Mouse (Mus musculus) brain, embryonic 18.5 days (tissue): ENCODE data around the gene Myo1e.
"Not testable (repeated sequence)": the region's sequence is repeated elsewhere in the genome, so short reads cannot be mapped to it uniquely, and the experiment has no call there.

ENCODE experiments used
- DNase-seq: peaks from one replicate; pipeline ENCODE4 v3.0.0-alpha.2; 2012; ENCODE audit warnings: low read depth, low spot score

Gene Myo1e

GRCm38 (mm10) chr9:70249881-70250681 is 42.9 kb downstream of the Myo1e start:
- DNase-seq, result no peak

- DNase-seq, result no peak
Observed at GRCm38 (mm10) chr9:70251441-70251985, 44.4 kb downstream of the Myo1e start.

- DNase-seq, result no peak
Observed at GRCm38 (mm10) chr9:70253016-70253415, 45.9 kb downstream of the Myo1e start.

GRCm38 (mm10) chr9:70255005-70255404 is 47.9 kb downstream of the Myo1e start:
- DNase-seq, result no peak

DNA sequence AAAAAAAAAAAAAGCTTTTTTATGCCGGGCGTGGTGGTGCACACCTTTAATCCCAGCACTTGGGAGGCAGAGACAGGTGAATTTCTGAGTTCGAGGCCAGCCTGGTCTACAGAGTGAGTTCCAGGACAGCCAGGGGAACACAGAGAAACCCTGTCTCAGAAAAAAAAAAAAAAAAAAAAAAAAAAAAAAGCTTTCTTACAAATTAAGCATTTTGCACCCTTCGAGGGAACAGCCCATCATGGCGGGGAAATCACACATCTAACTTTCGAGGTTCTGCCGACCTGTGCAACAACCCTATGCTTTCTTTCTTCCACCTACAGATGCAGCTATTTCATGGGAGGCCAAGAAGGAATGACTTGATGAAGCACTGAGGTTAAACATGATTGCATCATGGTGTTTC is 48.9 kb downstream of the Myo1e start:
- DNase-seq, result not testable (repeated sequence)

DNA sequence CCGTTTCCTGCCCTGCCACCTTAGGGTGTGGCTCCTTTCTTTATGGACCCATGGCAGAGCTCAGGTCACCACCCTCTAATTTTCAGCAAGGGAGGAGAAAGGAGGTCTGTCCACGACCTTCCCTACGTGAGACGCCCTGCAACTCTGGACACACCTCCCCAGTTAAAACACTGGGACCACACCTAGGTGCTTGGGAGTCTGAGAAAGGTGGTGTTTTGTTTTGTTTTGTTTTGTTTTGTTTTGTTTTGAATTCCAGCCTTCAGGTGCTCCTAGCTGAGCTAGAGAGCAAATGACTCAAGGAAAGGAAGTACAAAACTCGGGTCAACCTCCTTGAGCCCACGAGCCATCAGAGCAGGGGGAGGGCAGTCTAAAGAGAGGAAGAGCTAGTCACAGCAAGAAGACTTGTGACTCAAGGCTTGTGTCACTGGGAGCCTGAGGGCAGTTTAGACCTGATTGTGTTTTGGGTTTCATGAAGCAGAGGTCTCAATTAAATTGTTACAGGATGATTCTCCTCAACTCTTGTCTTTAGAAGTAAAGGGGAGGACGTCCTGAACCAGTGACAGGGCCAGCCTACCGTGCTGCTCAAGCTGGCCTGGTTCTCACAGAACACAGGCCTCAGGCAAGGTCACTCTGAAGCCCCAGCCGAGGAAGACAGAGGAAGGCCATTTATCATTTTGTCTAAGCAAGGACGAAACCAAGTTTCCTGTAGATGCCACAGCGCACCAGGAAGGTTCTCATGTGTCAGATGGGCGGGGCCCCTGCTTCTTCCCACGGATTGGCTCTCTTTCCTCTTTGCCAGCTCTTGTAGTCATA is 50.3 kb downstream of the Myo1e start:
- no peak for DNase-seq

DNA sequence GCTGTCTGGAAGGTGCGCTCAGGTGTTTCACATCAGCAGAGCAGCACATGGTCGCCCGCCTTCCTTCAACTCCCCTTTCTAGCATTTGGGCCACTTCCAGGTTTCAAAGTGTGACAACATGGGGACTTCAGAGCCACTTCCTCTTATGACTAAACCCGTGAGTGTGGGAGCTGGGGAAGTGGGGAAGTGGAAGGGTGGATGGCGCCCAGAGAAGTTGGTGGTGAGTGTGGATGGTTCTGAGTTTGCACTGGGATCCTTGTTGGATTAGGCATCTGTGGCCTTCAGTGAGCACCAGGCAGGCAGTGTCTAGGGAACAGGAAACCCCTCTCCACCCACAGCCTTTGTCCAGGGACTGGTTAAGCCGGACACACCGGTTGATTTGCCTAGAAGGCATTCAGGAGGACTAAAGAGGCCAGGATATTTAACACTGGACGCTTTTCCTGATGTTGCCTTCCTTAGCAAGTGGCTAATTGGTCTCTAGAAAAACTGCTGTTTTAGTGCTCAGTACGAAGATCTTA is 53.2 kb downstream of the Myo1e start:
- DNase-seq, result no peak

DNA sequence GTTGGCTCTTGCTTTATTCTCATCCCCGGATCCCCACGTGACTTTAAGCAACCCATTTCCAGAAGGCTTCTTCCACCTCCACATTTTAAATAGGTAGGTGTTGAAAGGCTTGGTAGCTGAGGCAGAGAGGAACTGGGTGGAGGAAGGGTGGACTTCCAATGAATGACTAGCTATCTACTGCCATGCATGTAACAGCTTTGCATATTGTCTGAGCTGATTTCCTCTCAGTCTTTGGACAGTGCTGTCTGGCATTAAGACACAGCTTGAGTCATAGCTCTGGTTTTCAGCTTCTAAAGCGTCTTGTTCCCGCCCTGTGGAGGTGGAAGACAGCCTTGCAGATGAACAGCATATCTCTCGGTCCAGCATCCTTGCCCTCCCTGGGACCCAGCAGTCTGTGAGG is 54.5 kb downstream of the Myo1e start:
- DNase-seq, result no peak

DNA sequence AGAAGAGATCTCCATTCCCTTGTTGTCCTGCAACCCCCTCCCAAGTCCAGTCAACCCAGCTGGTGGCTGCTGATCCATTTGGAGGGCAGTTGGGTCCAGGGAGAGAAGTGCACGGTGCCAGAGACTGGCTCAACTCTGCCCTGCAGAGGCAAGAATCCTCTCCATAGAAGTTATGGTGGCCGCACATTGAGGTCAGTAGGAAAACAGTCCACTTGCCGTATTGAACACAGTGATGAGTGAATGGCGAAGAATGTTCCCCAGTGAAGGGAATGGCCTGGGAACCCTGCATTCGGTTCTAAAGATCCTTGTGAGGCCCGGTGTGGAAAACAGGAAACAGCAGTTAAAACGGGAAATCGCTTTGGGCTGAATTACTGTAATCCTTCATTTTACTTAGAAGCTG is 56.0 kb downstream of the Myo1e start:
- DNase-seq, result no peak

DNA sequence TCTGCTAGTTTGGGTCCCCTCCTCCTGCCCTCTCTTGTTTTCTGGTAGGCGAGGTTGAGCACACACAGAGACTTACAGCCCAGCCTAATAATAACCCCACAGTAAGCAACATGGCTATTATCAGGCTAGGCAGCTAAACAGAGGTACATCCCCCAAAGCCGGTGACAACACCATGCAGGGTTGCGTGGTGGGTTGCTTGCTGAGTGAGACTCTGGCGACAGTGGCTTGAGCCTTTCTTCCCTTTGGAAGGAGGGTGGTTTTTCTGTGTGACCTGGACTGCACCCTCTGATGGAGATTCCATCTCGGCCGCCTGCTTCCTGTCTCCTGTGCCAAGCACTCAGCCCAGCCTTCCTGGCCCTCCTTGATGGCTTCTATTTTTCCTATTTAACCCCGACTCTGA is 56.6 kb downstream of the Myo1e start:
- no peak for DNase-seq

DNA sequence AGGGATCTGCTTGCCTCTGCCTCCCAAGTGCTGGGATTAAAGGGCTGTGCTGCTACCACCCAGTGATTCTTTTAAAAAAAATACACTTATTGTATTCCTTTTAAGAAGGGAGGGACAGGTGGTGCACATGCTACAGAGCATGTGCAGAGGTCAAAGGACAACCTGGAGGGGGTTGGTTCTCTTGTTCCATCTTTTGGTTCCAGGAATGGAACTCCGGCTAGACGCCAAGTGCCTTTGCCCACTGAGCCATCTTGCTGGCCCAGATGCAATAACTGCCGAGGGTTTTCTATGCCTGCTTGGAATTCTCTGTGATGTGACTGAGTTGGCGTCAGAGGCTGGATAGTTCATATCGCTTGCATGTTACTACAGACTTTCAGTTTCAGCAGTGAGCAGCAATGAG is 58.4 kb downstream of the Myo1e start:
- no peak for DNase-seq

DNA sequence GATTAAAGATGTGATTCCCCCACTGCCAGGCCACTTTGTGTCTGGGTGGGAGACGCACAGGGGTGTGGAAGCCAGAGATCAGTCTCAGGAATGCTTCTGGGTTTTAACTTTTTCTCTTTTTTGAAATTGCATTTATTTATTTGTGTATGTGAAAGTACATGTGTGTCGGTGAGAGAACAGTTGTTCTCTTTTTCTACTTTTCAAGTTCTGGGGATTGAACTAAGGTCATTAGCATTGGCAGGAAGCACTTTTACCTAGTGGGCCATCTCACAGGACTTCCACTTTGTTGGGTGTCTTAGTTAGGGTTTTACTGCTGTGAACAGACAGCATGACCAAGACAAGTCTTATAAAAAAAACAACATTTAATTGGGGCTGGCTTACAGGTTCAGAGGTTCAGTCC is 59.0 kb downstream of the Myo1e start:
- DNase-seq, result no peak

- DNase-seq, result no peak
Observed at GRCm38 (mm10) chr9:70267108-70267507, 60.0 kb downstream of the Myo1e start.

- no peak for DNase-seq
Observed at GRCm38 (mm10) chr9:70269349-70269748, 62.2 kb downstream of the Myo1e start.

GRCm38 (mm10) chr9:70270468-70270867 is 63.3 kb downstream of the Myo1e start:
- DNase-seq, result no peak

DNA sequence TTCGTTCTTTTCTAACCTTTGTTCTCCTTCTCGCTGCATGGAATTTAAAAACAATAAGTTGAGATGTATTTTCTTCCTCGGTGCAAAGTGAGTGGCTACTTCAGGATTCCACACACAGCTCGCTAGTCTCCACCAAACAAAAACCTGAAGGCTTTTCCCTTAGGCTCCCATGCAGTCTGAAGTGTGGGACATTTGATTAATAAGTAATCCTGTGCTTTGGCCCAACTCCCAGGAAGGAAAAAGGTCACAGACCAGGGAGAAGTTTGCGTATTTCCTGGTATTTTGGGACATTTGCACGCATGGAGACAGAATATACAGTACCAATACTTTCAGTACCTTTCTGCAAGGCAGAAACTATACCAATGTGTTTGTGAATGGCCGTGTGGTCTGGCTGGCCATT is 64.0 kb downstream of the Myo1e start:
- DNase-seq, result no peak

DNA sequence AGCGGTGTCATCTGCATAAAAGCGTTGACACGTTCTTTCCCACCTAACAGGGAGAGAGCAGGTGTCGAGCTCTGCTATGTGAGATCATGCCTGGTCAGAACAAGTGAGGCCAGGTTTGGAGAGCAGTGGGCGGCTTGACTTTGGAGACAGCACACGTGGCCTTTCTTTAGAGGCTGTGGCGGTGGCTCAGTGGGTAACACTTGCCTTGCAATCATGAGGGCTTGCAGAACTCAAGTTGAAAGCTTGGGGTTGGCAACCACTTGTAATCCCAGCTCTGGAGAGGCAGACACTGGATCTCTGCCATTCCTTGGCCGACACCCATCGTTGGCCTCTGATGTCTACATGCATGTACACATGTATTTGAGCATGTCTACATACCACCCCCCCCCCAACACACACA is 64.5 kb downstream of the Myo1e start:
- DNase-seq, result no peak

- DNase-seq, result no peak
Observed at GRCm38 (mm10) chr9:70274071-70274470, 66.9 kb downstream of the Myo1e start.

DNA sequence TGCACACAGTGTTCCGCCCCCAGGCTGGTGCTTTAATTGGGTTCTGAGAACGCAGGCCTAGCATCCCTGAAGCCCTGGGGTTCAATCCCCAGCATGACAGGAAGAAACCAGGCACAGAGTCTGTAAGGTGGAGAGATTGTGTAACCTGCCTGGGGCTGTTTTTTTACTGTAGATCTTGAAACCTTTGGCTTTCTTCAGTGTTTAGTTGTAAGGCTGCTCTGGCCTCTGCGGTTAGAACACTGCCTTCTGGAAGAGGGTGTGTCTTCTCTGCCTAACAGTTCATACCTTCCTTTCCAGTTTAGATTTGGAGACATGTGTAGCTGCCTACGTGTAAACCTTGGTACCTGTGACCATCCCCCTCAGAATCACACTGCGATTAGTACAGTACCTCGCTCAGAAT is 67.3 kb downstream of the Myo1e start:
- no peak for DNase-seq

- no peak for DNase-seq
Observed at GRCm38 (mm10) chr9:70274887-70275555, 67.9 kb downstream of the Myo1e start.

DNA sequence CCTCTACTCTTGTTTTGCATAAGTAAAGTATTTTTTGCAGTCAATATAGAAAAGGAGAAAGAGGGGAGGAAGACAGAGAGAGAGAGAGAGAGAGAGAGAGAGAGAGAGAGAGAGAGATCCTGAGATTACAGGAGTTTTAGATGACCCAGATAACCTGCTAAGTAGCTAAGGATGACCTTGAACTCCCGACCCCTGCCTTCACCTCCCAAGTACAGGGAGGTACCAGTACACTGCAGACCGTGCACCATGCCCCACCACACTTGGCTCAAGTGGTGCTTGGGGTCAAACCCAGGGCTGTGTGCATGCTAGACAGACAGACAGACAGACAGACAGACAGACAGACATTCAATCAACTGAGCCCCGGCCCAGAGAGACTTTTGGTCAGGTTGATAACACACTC is 69.9 kb downstream of the Myo1e start:
- no peak for DNase-seq

DNA sequence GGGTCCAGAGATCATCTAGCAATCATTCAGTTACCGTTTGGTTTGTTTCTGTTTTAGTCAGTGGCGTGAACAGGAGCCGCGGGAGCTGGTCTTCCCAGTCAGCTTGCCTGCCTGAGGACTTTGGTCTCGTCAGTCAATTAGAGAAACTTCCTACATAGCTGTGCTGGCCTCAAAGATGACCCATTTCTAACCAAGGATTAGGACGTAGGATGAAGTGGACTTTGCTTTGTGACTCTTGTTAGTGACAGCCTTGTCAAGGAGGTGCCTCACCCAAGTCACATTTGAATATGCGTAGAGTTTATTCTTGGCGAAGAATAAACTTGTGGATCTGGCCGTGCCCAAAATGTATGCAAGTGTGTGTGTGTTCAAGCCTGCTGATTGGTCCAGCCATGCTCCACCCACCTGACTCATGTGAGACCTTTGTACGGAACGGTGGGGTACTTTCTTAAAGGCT is 70.4 kb downstream of the Myo1e start:
- no peak for DNase-seq
